Mouse (Mus musculus): ENCODE measurements at regions not wholly inside any gene's neighbourhood (a gene's known extent, or its start where the extent isn't known, plus 50 kb on each side); places are given as distances from the start of the nearest gene placed in this dataset.

DNA sequence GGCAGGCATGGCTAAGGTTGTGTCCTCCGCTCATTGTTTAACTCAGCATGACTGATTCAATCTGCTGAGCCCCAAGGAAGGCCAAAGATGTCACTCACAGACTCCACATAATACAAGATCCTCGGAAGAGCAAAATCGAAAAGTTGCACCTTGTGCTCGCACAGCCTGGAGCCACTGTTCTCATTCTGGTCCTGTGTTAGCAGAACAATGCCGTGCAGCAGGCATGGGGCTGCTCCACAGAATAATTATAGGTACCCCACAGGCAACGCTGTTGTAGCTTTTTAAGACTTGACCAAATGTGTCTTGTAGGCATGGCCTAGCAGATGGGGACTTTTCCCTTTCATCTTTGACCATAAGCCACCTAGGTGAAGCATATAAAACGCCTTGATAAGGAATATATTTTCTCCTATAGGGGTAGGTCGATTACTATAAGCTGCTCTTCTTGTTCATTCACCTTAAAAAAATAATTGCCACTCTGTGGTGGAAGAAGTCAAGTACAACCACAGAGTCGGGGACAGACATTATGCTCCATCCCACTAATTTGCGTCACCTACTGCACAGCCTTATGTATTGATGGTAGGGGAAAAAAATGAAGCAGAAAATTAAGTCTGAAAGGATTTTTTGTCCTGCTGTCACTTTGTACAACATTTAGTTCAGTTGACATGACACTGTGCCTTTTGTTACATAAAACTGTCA is 529.8 kb upstream of the Itga1 start:
- no peak overlapping the region for H3K4me3 ChIP-seq (ENCODE audit: insufficient read depth in 1 of 2, low read depth in 1 of 2, low read length in 2 of 2, poor library complexity in 1 of 2, severe bottlenecking in 1 of 2)
- DNase-seq (ENCODE audit: low read depth, low spot score) = no peak
- H3K4me1 ChIP-seq (ENCODE audit: control insufficient read depth in 2 of 2, insufficient read depth in 2 of 2, low read length in 2 of 2, poor library complexity in 1 of 2) = no peaks in the 10 kb centered on the region
- no peak overlapping the region for H3K9ac ChIP-seq (ENCODE audit: insufficient read depth, low read depth, low read length, poor library complexity, severe bottlenecking)
- TF ChIP-seq HCFC1 (IDR thresholded peaks at IDR 0.05; ENCODE audit: borderline replicate concordance, insufficient read depth, low read length) (no peak), ZNF384 (IDR thresholded peaks at IDR 0.05; ENCODE audit: low read depth, low read length) (no peak), ZC3H11A (IDR thresholded peaks at IDR 0.05; ENCODE audit: borderline replicate concordance, low read depth, low read length) (no peak), MAFK (IDR thresholded peaks at IDR 0.05; ENCODE audit: insufficient read depth, low read depth, low read length) (no peak), CHD2 (IDR thresholded peaks at IDR 0.05; ENCODE audit: low read depth, low read length) (no peak)
- in situ Hi-C loops (cut with MboI; ENCODE audit: low sequenced_read_pairs in 2 of 2, unreplicated experiment in 2 of 2) = no loop called here
- H3K9me3 ChIP-seq (ENCODE audit: control insufficient read depth, insufficient read depth, low read depth, low read length) = no peaks in the 10 kb centered on the region
- H3K36me3 ChIP-seq (ENCODE audit: control insufficient read depth, insufficient read depth, low read length, poor library complexity, severe bottlenecking) = no peaks in the 10 kb centered on the region
- H3K27ac ChIP-seq (ENCODE audit: insufficient read depth, low read depth, low read length, poor library complexity, severe bottlenecking) = no peak overlapping the region

DNA sequence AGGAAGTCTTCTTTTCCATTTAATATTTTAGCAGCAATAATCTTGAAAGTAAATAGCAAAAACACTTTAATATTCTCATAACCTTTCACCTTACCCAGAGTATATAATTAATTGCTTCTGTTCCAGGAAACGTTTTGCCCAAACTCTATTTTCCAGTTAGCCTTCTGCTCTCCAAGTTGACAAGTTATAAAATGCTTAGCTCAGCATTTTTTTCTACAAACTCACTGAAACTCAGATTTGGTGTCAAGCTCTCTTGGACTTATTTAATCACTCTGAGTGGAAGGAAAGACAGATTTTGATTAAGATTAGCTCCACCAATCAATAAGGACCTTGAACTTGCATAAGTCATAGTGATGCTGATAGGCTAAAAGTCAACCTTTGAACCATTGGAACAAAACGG is 528.8 kb upstream of the Itga1 start:
- no peak for TF ChIP-seq ZC3H11A (IDR thresholded peaks at IDR 0.05; ENCODE audit: borderline replicate concordance, low read depth, low read length)
- TF ChIP-seq MAFK (IDR thresholded peaks at IDR 0.05; ENCODE audit: insufficient read depth, low read depth, low read length) = peak; percentile 99
- H3K4me1 ChIP-seq (ENCODE audit: control insufficient read depth in 2 of 2, insufficient read depth in 2 of 2, low read length in 2 of 2, poor library complexity in 1 of 2) = no peaks in the 10 kb centered on the region
- no peak overlapping the region for H3K9ac ChIP-seq (ENCODE audit: insufficient read depth, low read depth, low read length, poor library complexity, severe bottlenecking)
- no peak overlapping the region for H3K4me3 ChIP-seq (ENCODE audit: insufficient read depth in 1 of 2, low read depth in 1 of 2, low read length in 2 of 2, poor library complexity in 1 of 2, severe bottlenecking in 1 of 2)
- no peak overlapping the region for H3K27ac ChIP-seq (ENCODE audit: insufficient read depth, low read depth, low read length, poor library complexity, severe bottlenecking)
- in situ Hi-C loops (cut with MboI; ENCODE audit: low sequenced_read_pairs in 2 of 2, unreplicated experiment in 2 of 2) = no loop called here
- no peak for DNase-seq (ENCODE audit: low read depth, low spot score)
- H3K9me3 ChIP-seq (ENCODE audit: control insufficient read depth, insufficient read depth, low read depth, low read length) = no peaks in the 10 kb centered on the region
- H3K36me3 ChIP-seq (ENCODE audit: control insufficient read depth, insufficient read depth, low read length, poor library complexity, severe bottlenecking) = no peaks in the 10 kb centered on the region

DNA sequence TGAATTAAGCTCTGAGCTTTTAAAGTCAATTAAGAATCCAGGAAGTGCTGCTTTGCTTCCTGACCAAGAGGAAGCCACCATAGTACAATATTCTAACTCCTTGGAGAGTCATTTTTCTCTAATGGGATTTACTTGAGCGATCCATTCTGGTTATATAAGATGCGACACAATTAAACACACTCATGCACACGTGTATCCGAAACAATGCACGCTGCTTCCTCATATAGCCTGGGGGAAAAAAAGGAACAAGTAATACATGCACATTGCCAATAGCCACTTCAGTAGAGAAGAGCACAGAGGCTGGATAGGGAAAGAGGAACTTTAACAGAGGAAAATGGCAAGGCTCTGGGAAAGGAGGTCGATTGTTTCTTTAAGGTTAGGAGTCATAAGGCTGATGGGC is 511.4 kb upstream of the Itga1 start:
- H3K36me3 ChIP-seq (ENCODE audit: control insufficient read depth, insufficient read depth, low read length, poor library complexity, severe bottlenecking) = no peaks in the 10 kb centered on the region
- H3K9me3 ChIP-seq (ENCODE audit: control insufficient read depth, insufficient read depth, low read depth, low read length) = no peaks in the 10 kb centered on the region
- H3K4me3 ChIP-seq (ENCODE audit: insufficient read depth in 1 of 2, low read depth in 1 of 2, low read length in 2 of 2, poor library complexity in 1 of 2, severe bottlenecking in 1 of 2) = no peak overlapping the region
- no peak overlapping the region for H3K9ac ChIP-seq (ENCODE audit: insufficient read depth, low read depth, low read length, poor library complexity, severe bottlenecking)
- H3K4me1 ChIP-seq (ENCODE audit: control insufficient read depth in 2 of 2, insufficient read depth in 2 of 2, low read length in 2 of 2, poor library complexity in 1 of 2) = no peaks in the 10 kb centered on the region
- H3K27ac ChIP-seq (ENCODE audit: insufficient read depth, low read depth, low read length, poor library complexity, severe bottlenecking) = no peak overlapping the region
- DNase-seq (ENCODE audit: low read depth, low spot score) = no peak
- in situ Hi-C loops (cut with MboI; ENCODE audit: low sequenced_read_pairs in 2 of 2, unreplicated experiment in 2 of 2) = no loop called here
- no peak for TF ChIP-seq HCFC1 (IDR thresholded peaks at IDR 0.05; ENCODE audit: borderline replicate concordance, insufficient read depth, low read length)
- TF ChIP-seq ZC3H11A (IDR thresholded peaks at IDR 0.05; ENCODE audit: borderline replicate concordance, low read depth, low read length) = no peak
- no peak for TF ChIP-seq MAFK (IDR thresholded peaks at IDR 0.05; ENCODE audit: insufficient read depth, low read depth, low read length)
- TF ChIP-seq CHD2 (IDR thresholded peaks at IDR 0.05; ENCODE audit: low read depth, low read length) = no peak
- no peak for TF ChIP-seq ZNF384 (IDR thresholded peaks at IDR 0.05; ENCODE audit: low read depth, low read length)

DNA sequence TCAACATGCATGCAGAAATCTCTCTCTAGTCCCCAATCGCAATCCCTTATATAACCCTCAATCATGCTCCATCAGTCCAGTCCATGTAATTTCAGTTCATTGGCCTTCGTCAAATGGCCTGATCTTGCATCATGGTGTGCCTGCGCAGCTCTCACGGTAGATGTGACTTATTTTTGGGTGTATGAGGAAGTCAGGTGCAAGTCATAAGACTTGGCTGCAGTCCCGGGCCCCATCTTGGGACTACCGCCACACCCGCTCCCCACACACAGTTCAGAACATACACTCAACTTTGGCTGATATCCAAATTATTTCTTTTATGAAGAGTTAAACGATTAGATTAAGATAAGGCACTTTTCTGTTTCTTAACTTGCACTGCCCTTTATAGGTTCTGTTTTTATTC is 504.7 kb upstream of the Itga1 start:
- in situ Hi-C loops (cut with MboI; ENCODE audit: low sequenced_read_pairs in 2 of 2, unreplicated experiment in 2 of 2) = no loop called here
- H3K9me3 ChIP-seq (ENCODE audit: control insufficient read depth, insufficient read depth, low read depth, low read length) = no peaks in the 10 kb centered on the region
- H3K4me3 ChIP-seq (ENCODE audit: insufficient read depth in 1 of 2, low read depth in 1 of 2, low read length in 2 of 2, poor library complexity in 1 of 2, severe bottlenecking in 1 of 2) = no peak overlapping the region
- TF ChIP-seq ZC3H11A (IDR thresholded peaks at IDR 0.05; ENCODE audit: borderline replicate concordance, low read depth, low read length) (no peak), ZNF384 (IDR thresholded peaks at IDR 0.05; ENCODE audit: low read depth, low read length) (no peak), MAFK (IDR thresholded peaks at IDR 0.05; ENCODE audit: insufficient read depth, low read depth, low read length) (no peak), CHD2 (IDR thresholded peaks at IDR 0.05; ENCODE audit: low read depth, low read length) (no peak), HCFC1 (IDR thresholded peaks at IDR 0.05; ENCODE audit: borderline replicate concordance, insufficient read depth, low read length) (no peak)
- no peaks in the 10 kb centered on the region for H3K4me1 ChIP-seq (ENCODE audit: control insufficient read depth in 2 of 2, insufficient read depth in 2 of 2, low read length in 2 of 2, poor library complexity in 1 of 2)
- DNase-seq (ENCODE audit: low read depth, low spot score) = no peak
- no peak overlapping the region for H3K27ac ChIP-seq (ENCODE audit: insufficient read depth, low read depth, low read length, poor library complexity, severe bottlenecking)
- no peak overlapping the region for H3K9ac ChIP-seq (ENCODE audit: insufficient read depth, low read depth, low read length, poor library complexity, severe bottlenecking)
- H3K36me3 ChIP-seq (ENCODE audit: control insufficient read depth, insufficient read depth, low read length, poor library complexity, severe bottlenecking) = no peaks in the 10 kb centered on the region
